Mouse (Mus musculus) erythroblast, embryonic 14.5 days (primary cell): ENCODE results near the gene Mtmr4.

ENCODE experiments used
- GATA1 ChIP-seq: IDR thresholded peaks from 2 replicates; pipeline ENCODE4 v1.6.1; 2012; ENCODE audit warnings: low read length, inconsistent platforms, mixed read lengths
- TAL1 ChIP-seq: IDR thresholded peaks from 3 replicates; pipeline ENCODE4 v1.6.1; 2012; ENCODE audit warnings: low read length, inconsistent platforms, mixed read lengths

DNA sequence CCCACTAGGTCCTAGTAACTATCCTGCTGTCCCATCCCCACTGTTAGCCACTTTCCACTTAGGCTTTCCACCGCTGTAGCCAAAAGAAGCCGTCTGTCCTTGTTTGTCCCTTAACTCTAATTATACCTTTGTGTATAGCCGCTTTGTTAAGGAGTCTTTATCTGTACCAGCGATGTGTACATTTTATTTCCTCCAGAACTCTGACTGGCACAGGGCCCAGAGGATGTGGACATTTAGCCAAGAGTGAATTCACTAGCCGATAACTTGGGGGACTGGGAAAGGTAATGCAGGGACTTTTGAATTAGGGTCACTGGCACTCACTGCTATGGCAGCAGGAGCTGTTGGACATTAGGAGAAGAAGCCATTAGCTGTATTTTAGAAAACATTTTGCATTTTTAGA, 37.6 kb upstream of the Mtmr4 start:
- no peak for TF ChIP-seq GATA1
- TF ChIP-seq TAL1, result no peak
